Mouse (Mus musculus): ENCODE measurements around the gene Qrich2.
"Not testable (repeated sequence)": the region's sequence is repeated elsewhere in the genome, so short reads cannot be mapped to it uniquely, and the experiment has no call there.

The Qrich2 gene

GRCm38 (mm10) chr11:116428872-116429859 lies 36.9 kb downstream of the Qrich2 start:
- DNase-seq = no peak

GRCm38 (mm10) chr11:116426852-116427575 lies 39.0 kb downstream of the Qrich2 start:
- no peak for DNase-seq

- DNase-seq = not testable (repeated sequence)
Observed at GRCm38 (mm10) chr11:116426328-116426727, 39.7 kb downstream of the Qrich2 start.

GRCm38 (mm10) chr11:116424621-116425407 lies 41.2 kb downstream of the Qrich2 start:
- DNase-seq = no peak

- no peak for DNase-seq
Observed at GRCm38 (mm10) chr11:116423782-116424620, 42.0 kb downstream of the Qrich2 start.

- no peak for DNase-seq
Observed at GRCm38 (mm10) chr11:116423214-116423613, 42.8 kb downstream of the Qrich2 start.

GRCm38 (mm10) chr11:116422562-116422961 lies 43.5 kb downstream of the Qrich2 start:
- no peak for DNase-seq

GRCm38 (mm10) chr11:116421102-116421501 lies 44.9 kb downstream of the Qrich2 start:
- no peak for DNase-seq

- no peak for DNase-seq
Observed at GRCm38 (mm10) chr11:116418841-116419462, 47.1 kb downstream of the Qrich2 start.

GRCm38 (mm10) chr11:116418194-116418840 lies 47.7 kb downstream of the Qrich2 start:
- DNase-seq = no peak

- DNase-seq = no peak
Observed at GRCm38 (mm10) chr11:116417054-116417453, 49.0 kb downstream of the Qrich2 start.

GRCm38 (mm10) chr11:116416196-116416943 lies 49.7 kb downstream of the Qrich2 start:
- no peak for DNase-seq

GRCm38 (mm10) chr11:116413631-116414022 lies 52.4 kb downstream of the Qrich2 start:
- DNase-seq = no peak

- DNase-seq = peak; percentile 75
Observed at GRCm38 (mm10) chr11:116412904-116413630, 53.0 kb downstream of the Qrich2 start, which contains the start of gene Rnf157. Rnf157 (minus strand) TSS chr11:116413032.

GRCm38 (mm10) chr11:116412028-116412827 lies 53.8 kb downstream of the Qrich2 start:
- DNase-seq = no peak

- DNase-seq = peak; percentile 60
Observed at GRCm38 (mm10) chr11:116411582-116411981, 54.5 kb downstream of the Qrich2 start.

GRCm38 (mm10) chr11:116410415-116410814 lies 55.6 kb downstream of the Qrich2 start:
- DNase-seq = not testable (repeated sequence)

GRCm38 (mm10) chr11:116409008-116409407 lies 57.0 kb downstream of the Qrich2 start:
- no peak for DNase-seq
